Mouse (Mus musculus) olfactory bulb, adult 2 months (tissue): ENCODE measurements around the gene Cux2.
A peak's percentile ranks its signal among the peaks of the same experiment; 100 is the strongest.

Source experiments
- CTCF ChIP-seq: fragments of 200-500 bp; IDR thresholded peaks from 2 replicates; pipeline ENCODE4 v1.5.1; 2012; ENCODE audit warnings: low read depth, mild to moderate bottlenecking, low read length, moderate library complexity; ENCODE audit not compliant: insufficient read depth
- POLR2A ChIP-seq: fragments of 200-500 bp; IDR thresholded peaks from 2 replicates; pipeline ENCODE4 v1.6.1; 2012; ENCODE audit warnings: mild to moderate bottlenecking, low read depth, low read length, moderate library complexity; ENCODE audit not compliant: insufficient read depth

DNA sequence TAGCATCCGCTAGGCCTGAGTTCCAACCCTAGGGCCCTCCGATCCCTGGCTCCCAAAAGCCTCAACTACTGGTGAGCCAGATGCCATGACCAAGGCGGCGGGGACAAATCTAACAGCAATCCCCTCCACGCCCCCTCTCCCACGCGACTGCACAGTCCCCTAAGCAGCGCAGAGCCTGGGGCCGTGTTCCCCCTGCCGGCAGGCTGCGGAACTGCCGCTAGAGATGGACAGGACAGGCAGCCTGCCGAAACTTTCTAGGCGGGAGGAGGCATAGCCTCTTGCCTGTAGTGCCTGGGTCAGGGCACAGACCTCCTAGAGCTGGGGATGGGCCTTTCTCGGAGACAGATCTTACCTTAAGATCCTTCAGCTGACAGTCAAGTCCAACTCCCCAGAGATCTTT, 41.2 kb upstream of the Cux2 start:
- TF ChIP-seq POLR2A (no peak), CTCF (peak; percentile 86)
